Mouse (Mus musculus) thymus, adult 2 months (tissue): ENCODE data around the gene Spats1. TPM values are rescaled to one million over a fixed set of nuclear protein-coding genes. Genes with fewer than 3 reads are reported as not detected.

Source experiments
- DNase-seq: peaks from one replicate; pipeline ENCODE4 v3.0.0; 2021
- H3K27ac ChIP-seq: fragments of 200-500 bp; 2 replicates; pipeline ENCODE4 v1.5.1; 2012; ENCODE audit warnings: low read length, control low read depth; ENCODE audit not compliant: control insufficient read depth, insufficient read depth
- H3K27me3 ChIP-seq: fragments of 200-500 bp; 2 replicates; pipeline ENCODE4 v1.6.1; 2012; ENCODE audit warnings: mild to moderate bottlenecking, low read length, moderate library complexity, mixed read lengths; ENCODE audit not compliant: control insufficient read depth, insufficient read depth
- H3K36me3 ChIP-seq: fragments of 200-500 bp; 2 replicates; pipeline ENCODE4 v1.6.1; 2012; ENCODE audit warnings: mild to moderate bottlenecking, low read length, moderate library complexity; ENCODE audit not compliant: control insufficient read depth, insufficient read depth
- H3K4me1 ChIP-seq: fragments of 200-500 bp; replicated peaks from 2 replicates; pipeline ENCODE4 v1.6.1; 2012; ENCODE audit warnings: low read length; ENCODE audit not compliant: control insufficient read depth, insufficient read depth
- H3K4me3 ChIP-seq: fragments of 200-500 bp; 2 replicates; pipeline ENCODE4 v1.5.1; 2012; ENCODE audit warnings: mild to moderate bottlenecking, low read length, control low read depth, moderate library complexity; ENCODE audit not compliant: control insufficient read depth, insufficient read depth
- CTCF ChIP-seq: fragments of 200-500 bp; IDR thresholded peaks from 2 replicates; pipeline ENCODE4 v1.5.1; 2012; ENCODE audit warnings: mild to moderate bottlenecking, control low read depth, low read length, moderate library complexity, borderline replicate concordance; ENCODE audit not compliant: control insufficient read depth, poor library complexity, insufficient read depth; ENCODE audit errors: extremely low read depth
- POLR2A ChIP-seq: fragments of 200-500 bp; IDR thresholded peaks from 2 replicates; pipeline ENCODE4 v1.6.1; 2012; ENCODE audit warnings: mild to moderate bottlenecking, low read length, control low read depth, moderate library complexity; ENCODE audit not compliant: control insufficient read depth, poor library complexity, insufficient read depth; ENCODE audit errors: extremely low read depth
- WGBS: fragments of 180-500 bp; shearing (Covaris S2); methylation state at CpG from one replicate; pipeline ENCODE4 v1.1.7; 2018; 5-methylcytosine and 5-hydroxymethylcytosine counted together
- polyA plus RNA-seq: library from polyadenylated mRNA; depleted of rRNA; stranded (reverse); fragments of >200 nt; gene quantifications from 2 replicates; pipeline ENCODE4 v1.2.3, GENCODE M21; 2012

Spats1 gene
- polyA plus RNA-seq, 1 experiment = 0.30 TPM

DNA sequence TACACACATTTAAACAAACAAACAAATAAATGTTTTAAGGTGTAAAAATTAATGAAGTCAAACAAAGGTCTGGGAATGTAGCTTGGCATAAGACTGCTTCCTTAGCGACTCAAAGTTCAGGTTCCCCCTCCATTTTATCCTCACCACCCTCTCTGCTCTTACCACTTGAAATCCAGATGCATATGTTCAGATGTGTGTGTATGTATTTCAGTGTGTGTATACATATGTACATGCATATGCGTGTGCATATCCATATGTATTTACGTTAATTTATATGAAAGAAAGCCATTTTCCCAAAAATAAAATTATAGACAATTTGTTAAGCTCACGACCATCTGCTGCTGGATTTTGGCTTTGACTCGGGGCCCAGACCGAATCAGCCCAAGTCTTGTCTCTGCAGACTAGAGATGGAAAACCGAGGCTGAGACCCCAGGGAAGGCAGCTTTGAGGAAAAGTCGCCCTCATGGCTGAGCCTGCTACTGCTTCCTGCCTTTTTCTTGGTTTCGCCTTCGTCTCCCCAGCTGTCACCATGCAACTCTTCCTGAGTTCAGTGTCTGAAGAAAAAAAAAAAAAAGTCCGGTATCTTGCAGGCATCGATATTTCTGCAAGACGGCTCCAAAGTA lies 15.4 kb upstream of the Spats1 start:
- no peak for DNase-seq
- H3K4me1 ChIP-seq = peaks cover 47% of the 10 kb centered on the region
- 46% methylated on average over 13 of the region's 13 CpGs for WGBS
- no peaks in the 10 kb centered on the region for H3K27me3 ChIP-seq
- no peak overlapping the region for H3K4me3 ChIP-seq
- H3K27ac ChIP-seq = peak overlapping the region; percentile 68
- no peaks in the 10 kb centered on the region for H3K36me3 ChIP-seq
- TF ChIP-seq CTCF (no peak), POLR2A (no peak)

DNA sequence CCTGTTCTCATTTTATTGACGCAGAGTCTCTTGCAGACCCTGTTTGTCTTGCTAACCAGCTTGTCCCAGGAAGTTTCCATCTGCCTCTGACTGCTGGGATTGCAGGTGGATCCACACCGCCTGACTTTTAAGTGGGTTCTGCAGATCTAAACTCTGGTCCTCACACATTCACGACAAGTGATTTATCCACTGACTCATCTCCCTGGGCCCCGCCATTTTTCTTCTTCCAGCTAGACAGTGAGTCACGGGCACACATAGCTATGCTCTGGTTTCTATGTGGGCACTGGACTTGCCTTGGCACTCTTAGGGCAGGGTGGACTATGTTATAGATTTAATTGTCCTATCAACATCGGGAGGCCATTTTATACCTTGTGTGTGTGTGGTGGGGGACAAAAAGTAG lies 14.5 kb upstream of the Spats1 start:
- peak overlapping the region; percentile 98 for H3K27ac ChIP-seq
- H3K36me3 ChIP-seq = no peaks in the 10 kb centered on the region
- no peak for TF ChIP-seq POLR2A
- no peak for TF ChIP-seq CTCF
- H3K4me1 ChIP-seq = peaks cover 45% of the 10 kb centered on the region
- no peaks in the 10 kb centered on the region for H3K27me3 ChIP-seq
- no peak for DNase-seq
- H3K4me3 ChIP-seq = peak overlapping the region; percentile 39
- 56% methylated on average over 6 of the region's 6 CpGs for WGBS

DNA sequence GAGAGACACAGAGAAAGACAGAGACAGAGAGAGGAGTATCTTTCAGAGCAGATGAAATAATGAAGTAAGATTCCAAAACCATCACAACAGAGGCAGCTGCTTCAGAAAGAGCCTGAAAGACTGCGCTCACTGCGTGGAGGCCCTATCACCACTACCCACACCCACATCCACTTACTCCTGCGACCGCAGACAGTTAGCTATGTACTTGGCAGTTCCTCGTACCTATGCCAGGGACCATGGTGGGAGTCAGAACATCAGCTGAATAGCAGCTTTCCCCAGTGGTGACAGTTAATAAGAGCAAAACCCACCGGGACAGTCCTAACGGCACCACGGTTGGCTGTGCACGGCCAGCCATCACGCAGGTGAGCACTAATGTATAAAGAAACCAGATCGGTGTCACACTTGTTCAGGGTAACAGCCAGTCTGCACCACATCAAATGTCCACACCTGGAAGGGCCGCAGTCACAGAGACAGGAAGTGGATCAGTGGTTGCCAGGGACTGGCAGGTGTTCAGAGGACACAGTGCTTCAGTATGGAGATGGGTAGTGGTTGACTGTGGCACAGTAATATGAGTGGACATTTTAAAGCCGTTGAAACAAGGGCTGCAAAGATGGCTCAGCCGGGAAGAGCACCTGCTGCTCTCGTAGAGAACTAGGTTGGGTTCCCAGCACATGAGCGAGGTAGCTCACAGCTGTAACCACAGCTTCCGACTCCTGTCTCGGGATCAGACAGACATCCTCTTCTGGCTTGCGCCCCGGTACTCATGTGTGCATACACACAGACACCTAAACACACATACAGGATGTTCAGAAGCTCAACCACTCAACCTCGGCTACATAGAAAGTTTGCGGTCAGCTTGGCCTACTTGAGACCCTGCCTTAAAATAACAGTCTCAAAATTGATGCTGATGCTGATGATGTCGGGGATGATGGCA lies 13.4 kb upstream of the Spats1 start:
- DNase-seq = peak; percentile 87
- peaks cover 41% of the 10 kb centered on the region for H3K4me1 ChIP-seq
- peak overlapping the region; percentile 65 for H3K4me3 ChIP-seq
- TF ChIP-seq POLR2A (peak; percentile 43; the same call in 1 of the 2 replicates), CTCF (no peak)
- no peaks in the 10 kb centered on the region for H3K27me3 ChIP-seq
- H3K27ac ChIP-seq = peak overlapping the region; percentile 98
- 6% methylated on average over 23 of the region's 23 CpGs for whole genome bisulfite sequencing
- no peaks in the 10 kb centered on the region for H3K36me3 ChIP-seq

DNA sequence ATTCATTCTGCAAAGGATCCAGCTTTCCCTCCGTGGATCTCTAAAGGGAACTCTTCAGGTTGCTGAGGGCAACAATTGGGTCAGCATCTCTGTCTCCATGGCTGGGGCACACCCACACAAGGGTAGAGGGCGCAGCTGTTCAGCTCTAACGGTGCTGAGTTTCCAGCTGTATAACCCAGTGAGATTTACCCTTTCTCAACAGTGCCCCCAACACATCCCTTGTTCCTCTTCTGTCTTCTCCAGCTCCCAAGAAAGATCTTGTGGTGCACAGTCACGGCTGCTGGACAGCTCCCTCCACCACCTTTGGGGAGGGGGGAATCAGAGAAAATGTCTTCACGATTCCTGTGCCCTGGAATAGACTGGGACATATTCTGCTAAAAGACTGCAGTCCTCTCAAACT lies 12.0 kb upstream of the Spats1 start:
- H3K27me3 ChIP-seq = no peaks in the 10 kb centered on the region
- peak overlapping the region; percentile 65 for H3K4me3 ChIP-seq
- H3K27ac ChIP-seq = peak overlapping the region; percentile 98
- TF ChIP-seq CTCF (no peak), POLR2A (no peak; the same call in 1 of the 2 replicates)
- peak; percentile 78 for DNase-seq
- peaks cover 31% of the 10 kb centered on the region for H3K4me1 ChIP-seq
- no peaks in the 10 kb centered on the region for H3K36me3 ChIP-seq
- WGBS = 3% methylated on average over 5 of the region's 5 CpGs

DNA sequence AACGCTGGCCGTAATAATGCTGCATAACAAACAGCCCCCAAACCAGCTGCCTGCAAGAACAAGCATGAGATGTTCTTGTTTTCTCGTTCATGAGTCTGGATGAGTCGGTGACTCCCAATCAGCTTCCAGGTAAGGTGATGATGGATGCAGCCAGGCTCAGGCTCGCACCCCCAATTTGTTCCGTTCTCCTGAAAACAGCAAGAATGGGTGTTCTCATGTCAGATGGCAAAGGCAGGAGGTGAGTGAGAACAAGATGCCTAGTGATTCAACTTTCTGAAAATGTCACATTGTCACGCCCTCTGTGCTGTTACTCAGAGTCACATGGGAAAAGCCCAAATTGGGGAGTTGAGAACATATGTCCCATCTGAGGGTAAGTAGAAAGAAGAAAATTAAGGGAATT lies 10.4 kb upstream of the Spats1 start:
- no peak for TF ChIP-seq CTCF
- TF ChIP-seq POLR2A = no peak
- 96% methylated on average over 7 of the region's 7 CpGs for WGBS
- Histone ChIP-seq H3K27ac (no peak overlapping the region), H3K27me3 (no peaks in the 10 kb centered on the region), H3K36me3 (no peaks in the 10 kb centered on the region), H3K4me1 (peaks cover 19% of the 10 kb centered on the region), H3K4me3 (no peak overlapping the region)
- DNase-seq = no peak

DNA sequence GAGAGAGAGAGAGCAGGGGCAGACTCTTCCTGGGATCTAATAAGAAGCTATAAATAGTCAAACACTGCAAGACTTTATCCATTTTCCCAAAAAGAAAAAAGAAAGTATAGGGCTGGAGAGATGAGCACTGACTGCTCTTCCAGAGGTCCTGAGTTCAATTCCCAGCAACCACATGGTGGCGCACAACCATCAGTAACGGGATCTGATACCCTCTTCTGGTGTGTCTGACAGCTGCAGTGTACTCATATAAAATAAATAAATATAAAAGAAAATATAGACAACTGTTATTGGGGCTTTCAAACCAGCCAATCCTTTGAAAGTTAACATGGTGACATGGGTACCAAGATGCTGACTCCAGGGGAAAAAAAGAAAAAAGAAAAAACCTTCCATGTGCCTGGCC lies 5.2 kb upstream of the Spats1 start:
- peak; percentile 64 for DNase-seq
- H3K36me3 ChIP-seq = no peaks in the 10 kb centered on the region
- WGBS = 24% methylated on average over 2 of the region's 2 CpGs
- peaks cover 11% of the 10 kb centered on the region for H3K4me1 ChIP-seq
- H3K27me3 ChIP-seq = no peaks in the 10 kb centered on the region
- no peak for TF ChIP-seq POLR2A
- H3K4me3 ChIP-seq = no peak overlapping the region
- H3K27ac ChIP-seq = peak overlapping the region; percentile 31; the same call in 1 of the 2 replicates
